Mouse (Mus musculus): ENCODE measurements at regions not wholly inside any gene's neighbourhood (a gene's known extent, or its start where the extent isn't known, plus 50 kb on each side); places are given as distances from the start of the nearest gene placed in this dataset.

- no peak for DNase-seq
Observed at GRCm38 (mm10) chr9:118204456-118204855, 54.5 kb upstream of the Cmc1 start.

- no peak for DNase-seq
Observed at GRCm38 (mm10) chr9:118206483-118206882, 56.5 kb upstream of the Cmc1 start.

GRCm38 (mm10) chr9:118219696-118220095 lies 69.7 kb upstream of the Cmc1 start:
- no peak for DNase-seq

DNA sequence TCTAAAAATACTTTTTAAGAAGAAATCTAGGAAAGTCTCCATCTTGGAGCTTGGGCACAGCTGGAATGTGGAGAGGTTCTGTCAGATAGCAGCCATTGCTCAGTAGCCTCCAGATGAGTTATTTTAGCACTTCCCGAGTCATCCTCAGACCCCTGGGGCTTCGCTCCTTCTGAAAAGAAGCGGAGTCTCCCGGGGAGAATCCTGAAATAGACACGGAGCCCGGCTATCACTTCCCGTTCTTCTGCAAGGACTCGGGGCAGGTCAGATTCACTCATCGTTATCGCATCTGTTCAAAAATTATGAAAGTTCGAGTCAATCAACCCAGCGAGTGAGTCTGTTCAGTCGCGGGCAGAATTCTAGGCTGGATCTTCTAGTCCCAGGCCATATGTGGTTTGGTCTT lies 71.2 kb upstream of the Cmc1 start:
- no peak for DNase-seq

DNA sequence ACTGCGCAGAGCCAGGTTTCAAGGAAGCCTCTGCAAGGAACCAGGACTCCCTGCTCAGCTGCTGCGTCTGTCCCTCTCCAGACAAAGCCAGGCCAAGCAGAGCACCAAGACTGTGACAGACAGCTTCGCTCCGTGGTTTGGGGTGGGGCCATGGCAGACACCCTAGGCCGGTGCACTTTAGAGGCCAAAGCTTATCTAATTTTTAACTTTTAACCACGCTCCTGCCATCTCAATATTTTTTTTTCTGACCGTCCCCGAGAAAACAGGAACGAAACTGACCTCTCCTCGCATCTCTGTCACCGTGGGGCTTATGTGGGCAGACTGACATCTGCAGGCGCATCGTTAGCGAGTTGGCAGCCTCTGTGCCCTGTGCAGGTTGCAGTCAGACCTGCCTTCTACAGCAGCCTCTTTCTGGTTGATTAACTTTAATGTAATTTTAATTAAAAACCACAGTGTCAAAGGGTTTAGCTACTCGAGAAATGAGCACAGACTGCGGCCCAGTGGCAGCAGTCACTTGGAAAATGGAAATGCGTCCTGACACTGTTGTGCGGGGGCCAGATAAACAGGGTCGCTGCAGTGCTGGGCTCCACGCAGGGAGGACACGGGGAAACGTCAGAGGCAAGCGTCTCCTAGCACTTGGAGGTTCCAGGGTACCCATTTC lies 77.6 kb upstream of the Cmc1 start:
- peak; percentile 9 for DNase-seq

- DNase-seq, result peak; percentile 10
Observed at GRCm38 (mm10) chr9:118228691-118229427, 78.9 kb upstream of the Cmc1 start.

- no peak for DNase-seq
Observed at GRCm38 (mm10) chr9:118240711-118241110, 90.7 kb upstream of the Cmc1 start.

DNA sequence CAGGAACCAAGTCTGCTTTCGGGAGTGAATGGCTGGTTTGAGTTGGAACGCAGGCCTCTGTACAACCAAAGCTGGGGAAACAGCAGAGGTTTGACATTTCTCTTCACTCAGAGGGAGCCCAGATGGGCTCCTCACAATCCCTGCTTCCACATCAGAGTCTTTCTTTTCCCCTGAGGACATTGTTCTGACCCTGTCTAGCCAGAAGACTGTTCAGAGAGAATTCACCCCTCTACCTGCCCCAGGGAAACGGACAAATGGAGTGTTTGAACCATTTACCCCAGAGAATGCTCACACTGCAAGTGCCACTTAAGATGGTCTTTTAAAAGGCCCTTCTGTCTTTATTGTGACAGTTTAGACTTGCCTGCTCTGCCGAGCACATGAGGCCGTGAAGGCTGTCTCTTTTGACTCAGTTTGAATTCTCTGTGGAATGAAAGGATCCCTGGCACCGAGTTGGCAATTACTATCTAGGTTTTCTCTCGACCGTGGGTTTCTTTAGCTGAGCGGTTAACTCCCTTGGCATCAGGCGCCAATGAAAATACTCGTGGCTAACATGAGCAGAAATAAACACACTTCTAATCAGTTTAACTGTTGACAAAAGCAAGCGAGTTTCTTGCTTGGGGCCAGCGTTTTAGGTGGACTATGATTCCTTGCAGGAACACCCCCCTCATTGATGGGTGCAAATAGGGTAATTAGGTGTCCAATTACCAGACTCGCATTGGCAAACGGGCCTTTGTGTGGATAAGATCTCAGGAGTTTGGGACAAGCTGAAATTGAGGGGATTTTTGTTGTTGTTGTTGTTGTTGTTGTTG lies 97.0 kb upstream of the Cmc1 start:
- no peak for DNase-seq

- DNase-seq, result no peak
Observed at GRCm38 (mm10) chr9:118253829-118254228, 103.9 kb upstream of the Cmc1 start.

- no peak for DNase-seq
Observed at GRCm38 (mm10) chr9:118255200-118255733, 105.3 kb upstream of the Cmc1 start.

GRCm38 (mm10) chr9:118255751-118256266 lies 105.8 kb upstream of the Cmc1 start:
- DNase-seq, result no peak

DNA sequence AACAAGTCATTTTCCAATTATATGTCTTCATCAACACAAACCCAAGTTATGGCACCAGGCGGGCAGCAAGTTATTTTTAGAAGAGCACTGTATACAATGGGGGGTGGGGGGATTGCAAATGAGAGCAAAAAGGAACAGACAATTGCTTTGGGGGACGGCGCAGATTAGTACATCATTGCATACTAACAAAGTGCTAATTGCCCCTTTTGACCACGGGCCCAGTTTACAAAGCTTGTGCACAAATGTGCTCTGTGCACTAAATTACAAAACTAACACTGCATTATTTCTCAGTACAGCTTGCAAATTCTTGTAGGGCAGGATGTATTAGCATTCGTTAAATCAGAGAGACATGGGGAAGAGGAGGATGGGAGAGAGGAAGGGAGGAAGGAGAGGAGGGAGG lies 116.3 kb upstream of the Cmc1 start:
- DNase-seq, result no peak

DNA sequence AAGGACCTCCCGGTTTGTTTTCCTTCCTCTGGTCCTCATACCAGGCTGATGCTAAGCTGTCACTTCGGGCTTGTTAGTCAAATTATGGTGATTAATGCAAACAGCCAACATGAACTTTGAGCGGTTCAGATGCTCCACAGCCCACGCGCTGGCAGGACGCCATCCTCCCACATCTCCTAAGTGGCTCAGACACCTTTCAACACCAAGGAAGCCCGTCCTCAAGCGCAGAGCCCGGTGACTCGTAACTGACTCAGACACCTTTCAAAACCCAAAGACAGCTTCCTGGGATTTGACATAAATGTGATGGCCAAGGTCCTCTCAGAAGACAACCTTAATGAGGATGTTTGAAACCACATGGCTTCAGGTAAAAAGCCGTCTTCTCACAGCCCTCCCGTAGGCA lies 121.7 kb upstream of the Cmc1 start:
- DNase-seq, result no peak

DNA sequence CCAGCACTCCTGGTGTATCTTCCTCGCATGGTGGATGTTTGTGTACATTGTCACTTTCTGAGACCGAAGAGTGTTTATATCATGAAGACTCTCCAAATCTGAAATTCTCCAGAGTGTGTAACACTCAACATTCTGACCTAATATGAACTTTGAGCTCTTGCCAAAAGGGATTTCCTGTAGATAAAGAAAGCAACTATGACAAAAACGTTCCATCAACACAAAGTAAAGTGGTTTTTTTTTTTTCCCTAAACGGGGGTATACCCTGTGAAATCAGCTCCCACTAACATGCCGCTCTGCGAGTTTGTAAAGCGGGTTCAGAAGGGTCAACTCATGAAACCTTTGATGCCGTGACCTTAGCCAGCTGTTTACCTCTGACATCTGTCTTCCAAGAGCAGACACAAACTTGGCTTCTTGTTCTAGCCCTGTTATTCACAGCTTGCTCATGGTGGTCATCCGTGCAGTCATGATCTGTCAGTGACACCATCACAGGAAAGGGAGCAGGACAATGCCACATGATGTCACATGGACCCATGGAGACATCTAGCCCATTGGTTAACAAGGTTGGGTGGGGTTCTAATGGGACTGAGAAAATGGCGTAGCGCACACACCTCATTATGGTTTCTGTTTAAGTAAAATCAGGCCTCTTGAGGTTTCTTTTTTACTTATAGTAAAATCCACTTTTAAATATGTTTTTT lies 122.9 kb upstream of the Cmc1 start:
- no peak for DNase-seq

GRCm38 (mm10) chr9:118285481-118285880 lies 135.5 kb upstream of the Cmc1 start:
- DNase-seq, result no peak

DNA sequence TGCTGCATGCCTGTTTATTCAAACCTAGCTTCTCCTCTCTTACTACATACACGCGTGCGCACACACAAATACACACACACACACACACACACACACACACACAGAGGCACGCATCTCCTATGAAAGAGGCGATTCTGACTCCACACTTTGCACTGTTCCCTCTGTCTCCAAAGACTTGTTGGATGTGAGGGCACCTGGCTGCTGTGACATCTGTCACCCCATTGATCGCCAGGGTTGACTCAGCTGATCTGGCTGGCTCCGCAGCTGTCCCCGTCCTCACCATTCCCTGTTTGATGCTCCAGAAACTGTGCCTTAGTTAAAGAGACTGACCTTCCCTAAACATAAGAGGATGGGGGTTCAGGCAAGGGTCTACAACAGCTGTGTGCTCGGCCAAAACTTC lies 137.6 kb upstream of the Cmc1 start:
- no peak for DNase-seq

GRCm38 (mm10) chr9:118292836-118293235 lies 142.9 kb upstream of the Cmc1 start:
- no peak for DNase-seq

- no peak for DNase-seq
Observed at GRCm38 (mm10) chr9:118294011-118294410, 144.0 kb upstream of the Cmc1 start.

- DNase-seq, result no peak
Observed at GRCm38 (mm10) chr9:118302785-118303384, 152.9 kb upstream of the Cmc1 start.

DNA sequence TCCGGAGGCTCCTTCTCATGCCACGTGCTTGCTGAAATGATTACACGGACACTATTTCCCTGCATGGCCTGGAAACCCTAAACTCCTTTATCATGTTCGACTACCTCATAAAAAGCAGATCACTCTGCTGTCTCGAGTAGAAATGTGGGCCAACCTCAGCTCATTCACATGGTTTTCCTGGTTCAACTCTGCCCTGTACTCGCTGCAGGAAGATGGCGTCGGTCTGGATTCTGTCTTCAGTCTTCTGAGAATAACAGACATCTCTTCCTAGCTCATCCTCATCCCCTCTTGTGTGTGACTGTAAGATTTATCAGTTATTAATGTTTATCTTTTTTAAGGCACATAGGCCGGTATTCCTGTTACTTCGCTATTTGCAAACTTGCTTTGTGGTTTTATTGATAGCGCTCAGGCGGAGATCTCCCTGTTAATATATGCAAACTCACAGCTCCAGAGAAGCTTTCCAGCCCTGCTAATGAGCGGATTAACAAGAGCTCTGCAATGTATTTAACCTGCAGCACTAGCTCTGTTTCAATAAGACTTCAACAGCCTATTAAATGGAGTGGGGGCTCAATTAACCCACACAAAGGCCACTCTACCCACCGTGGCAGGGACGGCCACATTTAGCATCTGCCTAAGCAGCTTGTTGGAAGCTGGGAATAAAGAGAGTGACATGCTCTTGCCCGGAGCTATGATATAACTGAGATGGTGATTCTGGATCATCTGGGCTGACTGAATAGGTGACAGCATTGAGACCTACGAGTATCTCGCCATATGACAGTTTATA lies 159.5 kb upstream of the Eomes start:
- no peak for DNase-seq

DNA sequence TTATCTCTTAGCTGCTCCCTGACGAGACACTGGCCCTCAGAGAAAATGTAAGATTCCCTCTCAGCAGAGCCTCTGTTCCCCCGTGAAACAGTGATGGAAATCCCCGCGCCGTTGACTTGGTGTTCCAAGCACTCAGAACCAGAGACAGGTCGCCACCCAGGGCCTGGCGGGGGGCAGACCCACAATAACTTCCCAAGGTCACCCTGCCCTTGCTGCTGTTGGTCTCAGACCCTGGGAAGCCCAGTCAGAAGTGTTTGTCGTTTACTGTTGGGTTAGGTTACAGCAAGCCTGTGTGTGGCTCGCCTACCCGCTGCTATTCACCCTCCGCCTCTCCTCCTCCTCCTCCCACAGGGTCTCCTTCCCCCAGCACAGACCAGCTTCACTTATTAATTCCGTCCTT lies 154.2 kb upstream of the Eomes start:
- no peak for DNase-seq

Measured in adrenal gland, postnatal 25 days (tissue).